21 mouse cellular contexts compared by ENCODE assay signal in the genomic region with DNA sequence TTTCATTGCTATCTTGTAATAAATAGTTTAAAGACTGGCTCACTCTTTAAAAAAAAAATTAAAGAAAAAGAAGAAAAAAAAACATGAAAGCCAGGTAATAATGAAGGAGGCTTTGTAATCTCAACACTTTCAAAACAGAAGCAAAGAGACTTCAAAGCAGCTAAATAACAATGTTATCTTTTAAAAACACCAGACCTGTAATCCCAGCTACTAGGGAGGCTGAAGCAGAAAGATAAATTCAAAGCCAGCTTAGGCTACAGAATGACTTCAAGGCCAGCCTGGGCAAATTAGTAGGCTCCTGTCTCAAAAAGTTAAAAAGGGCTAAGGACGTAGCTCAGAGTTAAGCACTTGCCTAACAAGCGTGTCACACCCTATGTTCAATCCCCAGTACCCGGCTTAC. TPM values are rescaled to one million over a fixed set of nuclear protein-coding genes. Genes with fewer than 3 reads are reported as not detected.
DNase-seq lines count a peak whose midpoint lies in the region; ATAC-seq and TF ChIP-seq lines count a peak whose summit lies in the region.
"Had no signal": no experiment of that assay in that cellular context is flagged by ENCODE, and none has a peak within 500 bp of the region (broad histone marks: within the 10 kb centered on the region; RNA-seq: fewer than 3 reads in every experiment).

No protein-coding gene starts in this region.

- ATAC-seq in heart, embryonic 12.5 days (ENCODE audit: insufficient number of reproducible peaks, low FRiP score) = 0 out of 2 replicates have a peak, but pooled peaks have one; percentile 16
- no peak for ATAC-seq in midbrain, embryonic 11.5 days (ENCODE audit: low FRiP score)
- no peak for ATAC-seq in midbrain, postnatal 0 days (ENCODE audit: low FRiP score)
- peak; percentile 30; the same call in 1 of the 2 replicates for ATAC-seq in liver, embryonic 13.5 days (ENCODE audit: low read depth)
- ATAC-seq in megakaryocyte-erythroid progenitor cell, adult 5-6 weeks (replicated peaks; ENCODE audit: low FRiP score, low TSS enrichment, poor library complexity, severe bottlenecking) = peak; percentile 86
- ATAC-seq: activated CD4-positive, CD25-positive, alpha-beta regulatory T cell, adult 4 months; CD4-positive, CD25-positive, alpha-beta regulatory T cell, adult 4 months; forebrain, embryonic 15.5 days; Patski had no signal

- no peak overlapping the region for H3K4me3 ChIP-seq in heart, embryonic 12.5 days
- no peak overlapping the region for H3K4me3 ChIP-seq in midbrain, embryonic 11.5 days (ENCODE audit: low read depth, low read length)
- no peak overlapping the region for H3K4me3 ChIP-seq in midbrain, postnatal 0 days (ENCODE audit: low read depth, low read length)
- no peak overlapping the region for H3K4me3 ChIP-seq in liver, embryonic 13.5 days (replicated peaks)
- H3K4me3 ChIP-seq: embryonic facial prominence, embryonic 12.5 days; forebrain, embryonic 15.5 days; hindbrain, embryonic 13.5 days had no signal

- no peak for DNase-seq in heart, postnatal 14 days
- DNase-seq in midbrain, embryonic 11.5 days (ENCODE audit: low spot score, missing footprints) = peak; percentile 53
- no peak for DNase-seq in midbrain, postnatal 0 days (ENCODE audit: low spot score)
- no peak for DNase-seq in liver, embryonic 13.5 days
- DNase-seq in right cerebral cortex, postnatal 25 days = no peak
- no peak for DNase-seq in kidney, adult 18-20 months
- DNase-seq: adrenal gland, postnatal 14 days; B cell, adult 2 months; cerebellum, adult 11 months; cerebellum, adult 8-10 months; cerebellum, postnatal 14 days; gastrocnemius, postnatal 36 days; heart, postnatal 10 days had no signal

- H3K36me3 ChIP-seq in heart, embryonic 12.5 days = peaks cover 63% of the 10 kb centered on the region
- peaks cover 22% of the 10 kb centered on the region for H3K36me3 ChIP-seq in midbrain, embryonic 11.5 days (ENCODE audit: control insufficient read depth, insufficient read depth, low read length)
- peaks cover 29% of the 10 kb centered on the region for H3K36me3 ChIP-seq in midbrain, postnatal 0 days (ENCODE audit: insufficient read depth, low read length)
- peaks cover 59% of the 10 kb centered on the region for H3K36me3 ChIP-seq in liver, embryonic 13.5 days

- intact Hi-C loops in heart, postnatal 14 days (cut with DNase I) = no loop called here

- peaks cover 29% of the 10 kb centered on the region for H3K4me1 ChIP-seq in heart, embryonic 12.5 days (replicated peaks)
- H3K4me1 ChIP-seq in midbrain, embryonic 11.5 days (ENCODE audit: control insufficient read depth, insufficient read depth, low read length) = no peaks in the 10 kb centered on the region
- H3K4me1 ChIP-seq in midbrain, postnatal 0 days (ENCODE audit: insufficient read depth, low read length) = no peaks in the 10 kb centered on the region
- peaks cover 51% of the 10 kb centered on the region for H3K4me1 ChIP-seq in liver, embryonic 13.5 days (replicated peaks)

- WGBS in heart, embryonic 12.5 days = 70% methylated on average over 3 of the region's 3 CpGs
- WGBS in midbrain, embryonic 11.5 days = 73% methylated on average over 3 of the region's 3 CpGs
- WGBS in midbrain, postnatal 0 days = 62% methylated on average over 3 of the region's 3 CpGs
- 46% methylated on average over 3 of the region's 3 CpGs for WGBS in liver, embryonic 13.5 days (ENCODE audit: insufficient replicate concordance)

- no peaks in the 10 kb centered on the region for H3K9me3 ChIP-seq in heart, embryonic 12.5 days (replicated peaks)
- no peaks in the 10 kb centered on the region for H3K9me3 ChIP-seq in midbrain, embryonic 11.5 days (ENCODE audit: control insufficient read depth, low read length)
- no peaks in the 10 kb centered on the region for H3K9me3 ChIP-seq in midbrain, postnatal 0 days (ENCODE audit: low read length)
- H3K9me3 ChIP-seq in liver, embryonic 13.5 days (replicated peaks) = no peaks in the 10 kb centered on the region
- H3K9me3 ChIP-seq: embryonic facial prominence, embryonic 12.5 days; forebrain, embryonic 15.5 days; hindbrain, embryonic 13.5 days had no signal

- H3K27ac ChIP-seq in heart, embryonic 12.5 days (ENCODE audit: poor library complexity, severe bottlenecking) = no peak overlapping the region
- H3K27ac ChIP-seq in midbrain, embryonic 11.5 days (ENCODE audit: low read depth, low read length) = no peak overlapping the region
- no peak overlapping the region for H3K27ac ChIP-seq in midbrain, postnatal 0 days (ENCODE audit: low read depth, low read length)
- H3K27ac ChIP-seq in liver, embryonic 13.5 days = no peak overlapping the region
- H3K27ac ChIP-seq: embryonic facial prominence, embryonic 12.5 days; forebrain, embryonic 15.5 days; hindbrain, embryonic 13.5 days had no signal

- no peak for TF ChIP-seq CTCF in midbrain, postnatal 0 days (IDR thresholded peaks at IDR 0.05)

- no peaks in the 10 kb centered on the region for H3K27me3 ChIP-seq in heart, embryonic 12.5 days (replicated peaks)
- no peaks in the 10 kb centered on the region for H3K27me3 ChIP-seq in midbrain, embryonic 11.5 days (ENCODE audit: control insufficient read depth, insufficient read depth, low read length)
- no peaks in the 10 kb centered on the region for H3K27me3 ChIP-seq in midbrain, postnatal 0 days (ENCODE audit: insufficient read depth, low read length)
- no peaks in the 10 kb centered on the region for H3K27me3 ChIP-seq in liver, embryonic 13.5 days
- H3K27me3 ChIP-seq: embryonic facial prominence, embryonic 12.5 days; forebrain, embryonic 15.5 days; hindbrain, embryonic 13.5 days; Patski had no signal

- no peak overlapping the region for H3K4me2 ChIP-seq in heart, embryonic 12.5 days
- no peak overlapping the region for H3K4me2 ChIP-seq in midbrain, embryonic 11.5 days
- no peak overlapping the region for H3K4me2 ChIP-seq in midbrain, postnatal 0 days (ENCODE audit: low read depth, low read length, poor library complexity, severe bottlenecking)
- H3K4me2 ChIP-seq in liver, embryonic 13.5 days = no peak overlapping the region
- H3K4me2 ChIP-seq: embryonic facial prominence, embryonic 12.5 days; forebrain, embryonic 15.5 days; hindbrain, embryonic 13.5 days had no signal

- H3K9ac ChIP-seq in heart, embryonic 12.5 days = no peak overlapping the region
- H3K9ac ChIP-seq in midbrain, embryonic 11.5 days (ENCODE audit: low read length) = no peak overlapping the region
- no peak overlapping the region for H3K9ac ChIP-seq in midbrain, postnatal 0 days (replicated peaks; ENCODE audit: low read length, poor library complexity, severe bottlenecking)
- no peak overlapping the region for H3K9ac ChIP-seq in liver, embryonic 13.5 days
- H3K9ac ChIP-seq: embryonic facial prominence, embryonic 12.5 days; forebrain, embryonic 15.5 days; hindbrain, embryonic 13.5 days had no signal

RNA-seq across cellular contexts. Expression of gene Zfp266, which starts 11.5 kb away (rescaled TPM):
- polyA plus RNA-seq in heart, embryonic 12.5 days (2016; fragmentation: Nextera tagmentation; extraction: Ambion mirVana) = 62.1 and 62.2 TPM in 2 replicates
- 10 to 100 TPM; 32.2 to 36.1 TPM for total RNA-seq in heart, postnatal 14 days (2021)
- polyA plus RNA-seq in midbrain, embryonic 11.5 days (2014; fragmentation: Nextera tagmentation; extraction: Ambion mirVana) = 127 and 140 TPM in 2 replicates
- total RNA-seq in midbrain, postnatal 0 days (2014; rRNA removed) = 96.3 and 124 TPM in 2 replicates
- polyA plus RNA-seq in midbrain, postnatal 0 days (2015; fragmentation: Nextera tagmentation; extraction: Ambion mirVana) = 48.5 and 54.8 TPM in 2 replicates
- 16.0 and 17.7 TPM in 2 replicates for polyA plus RNA-seq in liver, embryonic 13.5 days (2015; fragmentation: Nextera tagmentation; extraction: Ambion mirVana)
- 48.4 and 54.9 TPM in 2 replicates for total RNA-seq in megakaryocyte-erythroid progenitor cell, adult 5-6 weeks (2014; fragmentation: Nextera tagmentation)
- total RNA-seq in megakaryocyte-erythroid progenitor cell, adult 5-6 weeks (2017) = 46.8 and 47.2 TPM in 2 replicates

RNA-seq across cellular contexts. Expression of gene Zfp426, which starts 17.1 kb away (rescaled TPM):
- polyA plus RNA-seq in heart, embryonic 12.5 days (2016; fragmentation: Nextera tagmentation; extraction: Ambion mirVana) = 12.4 and 14.0 TPM in 2 replicates
- 10 to 100 TPM; 12.4 to 13.1 TPM for total RNA-seq in heart, postnatal 14 days (2021)
- polyA plus RNA-seq in midbrain, embryonic 11.5 days (2014; fragmentation: Nextera tagmentation; extraction: Ambion mirVana) = 37.3 and 41.7 TPM in 2 replicates
- 33.5 and 62.2 TPM in 2 replicates for total RNA-seq in midbrain, postnatal 0 days (2014; rRNA removed)
- 20.8 and 23.4 TPM in 2 replicates for polyA plus RNA-seq in midbrain, postnatal 0 days (2015; fragmentation: Nextera tagmentation; extraction: Ambion mirVana)
- polyA plus RNA-seq in liver, embryonic 13.5 days (2015; fragmentation: Nextera tagmentation; extraction: Ambion mirVana) = 6.7 and 7.9 TPM in 2 replicates
- 15.2 and 19.6 TPM in 2 replicates for total RNA-seq in megakaryocyte-erythroid progenitor cell, adult 5-6 weeks (2014; fragmentation: Nextera tagmentation)
- total RNA-seq in megakaryocyte-erythroid progenitor cell, adult 5-6 weeks (2017) = 15.0 and 22.3 TPM in 2 replicates

RNA-seq across cellular contexts. Expression of gene Zfp26, which starts 49.7 kb away (rescaled TPM):
- 14.8 and 15.0 TPM in 2 replicates for polyA plus RNA-seq in heart, embryonic 12.5 days (2016; fragmentation: Nextera tagmentation; extraction: Ambion mirVana)
- total RNA-seq in heart, postnatal 14 days (2021) = 10 to 100 TPM; 14.3 to 15.3 TPM
- 30.9 and 34.9 TPM in 2 replicates for polyA plus RNA-seq in midbrain, embryonic 11.5 days (2014; fragmentation: Nextera tagmentation; extraction: Ambion mirVana)
- 20.5 and 31.2 TPM in 2 replicates for total RNA-seq in midbrain, postnatal 0 days (2014; rRNA removed)
- 7.6 and 9.3 TPM in 2 replicates for polyA plus RNA-seq in midbrain, postnatal 0 days (2015; fragmentation: Nextera tagmentation; extraction: Ambion mirVana)
- polyA plus RNA-seq in liver, embryonic 13.5 days (2015; fragmentation: Nextera tagmentation; extraction: Ambion mirVana) = 4.4 and 5.4 TPM in 2 replicates
- total RNA-seq in megakaryocyte-erythroid progenitor cell, adult 5-6 weeks (2014; fragmentation: Nextera tagmentation) = 27.8 and 32.3 TPM in 2 replicates
- total RNA-seq in megakaryocyte-erythroid progenitor cell, adult 5-6 weeks (2017) = 22.3 and 35.1 TPM in 2 replicates

Comparison
In these comparisons a context has a peak if more than half of its experiments do, and no peak if none do; other contexts are left out.
1. ATAC-seq: peak in heart, embryonic 12.5 days (single experiment), liver, embryonic 13.5 days (single experiment) and megakaryocyte-erythroid progenitor cell, adult 5-6 weeks (single experiment); none in midbrain, embryonic 11.5 days (single experiment) and midbrain, postnatal 0 days (single experiment).